Mouse (Mus musculus) forebrain, postnatal 0 days (tissue): ENCODE data around the gene Sec11a. TPM values are rescaled to one million over a fixed set of nuclear protein-coding genes. Genes with fewer than 3 reads are reported as not detected.

Source experiments
- ATAC-seq: fragments of 200-750 bp; cut with Nextera tagmentation; 2 replicates; pipeline ENCODE4 v1.8.0; 2017; ENCODE audit warnings: mild to moderate bottlenecking, moderate library complexity
- DNase-seq: peaks from one replicate; pipeline ENCODE4 v3.0.0-alpha.2; 2015
- H3K27ac ChIP-seq: fragments of 300-500 bp; sonication (generic); 2 replicates; pipeline ENCODE4 v1.5.1; 2014; ENCODE audit warnings: low read depth, mild to moderate bottlenecking, antibody characterized with exemption, low read length, moderate library complexity, mixed read lengths
- H3K27me3 ChIP-seq: fragments of 300-500 bp; sonication (generic); 2 replicates; pipeline ENCODE4 v1.6.1; 2014; ENCODE audit warnings: mild to moderate bottlenecking, low read length, mixed read lengths; ENCODE audit not compliant: insufficient read depth
- H3K36me3 ChIP-seq: fragments of 300-500 bp; sonication (generic); 2 replicates; pipeline ENCODE4 v1.6.1; 2014; ENCODE audit warnings: mild to moderate bottlenecking, moderate library complexity; ENCODE audit not compliant: insufficient read depth
- H3K4me1 ChIP-seq: fragments of 300-500 bp; sonication (generic); 2 replicates; pipeline ENCODE4 v1.6.1; 2014; ENCODE audit warnings: antibody characterized with exemption; ENCODE audit not compliant: insufficient read depth
- H3K4me2 ChIP-seq: fragments of 300-500 bp; sonication (generic); 2 replicates; pipeline ENCODE4 v1.6.1; 2014; ENCODE audit warnings: low read depth, mild to moderate bottlenecking, moderate library complexity
- H3K4me3 ChIP-seq: fragments of 300-500 bp; sonication (generic); 2 replicates; pipeline ENCODE4 v1.5.1; 2014; ENCODE audit warnings: low read depth, low read length, mixed read lengths
- H3K9ac ChIP-seq: fragments of 300-500 bp; sonication (generic); 2 replicates; pipeline ENCODE4 v1.6.1; 2014; ENCODE audit warnings: mild to moderate bottlenecking
- H3K9me3 ChIP-seq: fragments of 300-500 bp; sonication (generic); 2 replicates; pipeline ENCODE4 v1.6.1; 2016; ENCODE audit warnings: low read length
- CTCF ChIP-seq: sonication (generic); IDR thresholded peaks from 2 replicates; pipeline ENCODE4 v1.5.1; 2016; ENCODE audit warnings: antibody characterized with exemption, control low read depth, low read depth
- WGBS: fragments of 180-500 bp; shearing (Covaris S2); extraction: QIAGEN DNeasy Blood & Tissue Kit; methylation state at CpG from one replicate; pipeline ENCODE4 v1.1.7; 2014; 5-methylcytosine and 5-hydroxymethylcytosine counted together
- polyA plus RNA-seq: library from polyadenylated mRNA; unstranded; fragments of >200 nt; fragmentation: Nextera tagmentation; extraction: Ambion mirVana; gene quantifications from 2 replicates; pipeline ENCODE4 v1.2.1, GENCODE M21; 2015
- total RNA-seq: library from RNA; depleted of rRNA; stranded (reverse); fragments of >200 nt; gene quantifications from 2 replicates; pipeline ENCODE4 v1.2.3, GENCODE M21; 2014

The Sec11a gene
- total and polyA plus RNA-seq, 2 experiments from 2014 or later = 72.5 to 133 TPM

DNA sequence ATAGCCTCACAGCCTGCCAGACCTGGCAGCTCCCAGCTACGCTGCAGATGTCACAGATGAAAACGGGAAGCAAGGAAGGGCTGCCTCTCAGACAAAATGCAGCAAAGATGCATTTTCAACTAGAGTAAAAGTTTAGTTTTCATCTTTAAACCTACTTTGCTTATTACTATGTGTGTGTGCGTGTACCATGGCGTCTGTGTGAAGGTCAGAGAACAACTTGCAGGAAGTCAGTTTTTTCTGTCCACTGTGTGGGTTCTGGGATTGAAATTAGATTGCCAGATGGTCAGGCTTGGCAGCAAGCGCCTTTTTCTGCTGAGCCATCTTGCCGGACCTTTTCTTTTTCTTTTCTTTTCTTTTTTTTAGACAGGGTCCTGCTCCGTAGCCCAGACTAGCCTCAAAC lies 53.4 kb downstream of the Sec11a start:
- 70% methylated on average over 7 of the region's 7 CpGs for WGBS
- Histone ChIP-seq H3K4me1 (no peaks in the 10 kb centered on the region), H3K9me3 (no peaks in the 10 kb centered on the region), H3K36me3 (peaks cover 70% of the 10 kb centered on the region), H3K9ac (no peak overlapping the region), H3K27ac (no peak overlapping the region), H3K4me3 (no peak overlapping the region), H3K27me3 (no peaks in the 10 kb centered on the region), H3K4me2 (no peak overlapping the region)
- no peak for DNase-seq
- ATAC-seq = no peak
- no peak for TF ChIP-seq CTCF

GRCm38 (mm10) chr7:80893753-80894129 lies 53.8 kb downstream of the Sec11a start:
- TF ChIP-seq CTCF = no peak
- no peak for ATAC-seq
- Histone ChIP-seq H3K36me3 (peaks cover 70% of the 10 kb centered on the region), H3K4me3 (no peak overlapping the region), H3K9me3 (no peaks in the 10 kb centered on the region), H3K4me1 (no peaks in the 10 kb centered on the region), H3K9ac (no peak overlapping the region), H3K27ac (0 out of 2 replicates have a peak overlapping the region, but pooled peaks have one; percentile 9), H3K4me2 (no peak overlapping the region), H3K27me3 (no peaks in the 10 kb centered on the region)
- no peak for DNase-seq
- WGBS = 82% methylated on average over 6 of the region's 6 CpGs

GRCm38 (mm10) chr7:80893086-80893752 lies 54.4 kb downstream of the Sec11a start:
- Histone ChIP-seq H3K4me1 (no peaks in the 10 kb centered on the region), H3K27ac (0 out of 2 replicates have a peak overlapping the region, but pooled peaks have one; percentile 9), H3K4me3 (no peak overlapping the region), H3K9ac (no peak overlapping the region), H3K4me2 (no peak overlapping the region), H3K9me3 (no peaks in the 10 kb centered on the region), H3K36me3 (peaks cover 70% of the 10 kb centered on the region), H3K27me3 (no peaks in the 10 kb centered on the region)
- ATAC-seq (no peak), DNase-seq (no peak)
- no peak for TF ChIP-seq CTCF
- 94% methylated on average over 15 of the region's 15 CpGs for WGBS

DNA sequence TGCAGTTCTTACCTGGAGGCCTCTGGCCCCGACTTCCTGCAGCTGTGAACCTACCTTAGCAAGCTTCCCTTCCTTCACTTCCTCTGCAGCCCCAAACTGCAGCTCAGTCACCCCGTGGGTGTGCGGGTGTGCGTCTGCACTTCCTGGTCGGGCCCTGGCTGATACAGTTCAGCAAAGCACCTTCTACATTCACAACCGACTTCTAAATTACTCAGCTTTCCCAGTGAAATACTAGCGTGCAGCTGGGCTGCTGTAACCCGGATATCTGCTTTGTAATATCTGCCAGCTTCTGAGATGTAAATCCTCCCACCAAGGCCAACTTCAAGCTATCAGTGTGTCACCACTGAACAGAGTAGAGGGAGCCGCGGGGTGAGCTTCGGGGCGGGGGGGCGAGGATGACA lies 57.7 kb downstream of the Sec11a start:
- ATAC-seq (no peak), DNase-seq (no peak)
- Histone ChIP-seq H3K36me3 (peaks cover 46% of the 10 kb centered on the region), H3K4me1 (no peaks in the 10 kb centered on the region), H3K9ac (no peak overlapping the region), H3K9me3 (no peaks in the 10 kb centered on the region), H3K4me2 (no peak overlapping the region), H3K27ac (peak overlapping the region; percentile 62), H3K4me3 (no peak overlapping the region), H3K27me3 (no peaks in the 10 kb centered on the region)
- 83% methylated on average over 13 of the region's 13 CpGs for WGBS
- TF ChIP-seq CTCF = no peak

DNA sequence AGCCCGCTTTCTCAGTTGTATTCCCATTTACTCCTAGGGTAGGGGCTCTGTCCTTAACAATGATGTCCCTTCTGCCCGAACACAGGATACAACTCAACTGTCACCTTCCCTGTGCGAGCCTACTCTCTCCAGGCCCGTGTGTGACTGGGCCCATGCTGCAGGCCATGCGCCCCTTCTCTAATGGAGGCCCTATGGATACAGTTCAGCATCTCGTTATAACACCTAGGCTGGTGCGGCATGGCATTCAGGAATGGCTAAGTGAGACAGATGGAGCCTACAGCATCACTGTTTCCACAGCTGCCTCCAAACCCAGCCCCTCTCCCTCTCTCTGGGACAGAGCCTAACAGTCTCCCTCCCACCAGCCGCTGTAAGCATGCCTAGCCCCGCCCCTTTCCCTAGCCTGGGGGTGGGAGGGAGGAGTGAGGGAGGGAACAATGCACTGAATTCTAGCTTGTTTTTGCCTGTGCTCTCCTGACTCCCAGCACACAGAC lies 58.5 kb downstream of the Sec11a start:
- Histone ChIP-seq H3K9me3 (no peaks in the 10 kb centered on the region), H3K9ac (no peak overlapping the region), H3K27ac (peak overlapping the region; percentile 62), H3K4me3 (no peak overlapping the region), H3K27me3 (no peaks in the 10 kb centered on the region), H3K4me2 (no peak overlapping the region), H3K4me1 (no peaks in the 10 kb centered on the region), H3K36me3 (peaks cover 40% of the 10 kb centered on the region)
- 40% methylated on average over 9 of the region's 9 CpGs for WGBS
- TF ChIP-seq CTCF = no peak
- peak; percentile 72 for DNase-seq
- peak; percentile 81 for ATAC-seq

DNA sequence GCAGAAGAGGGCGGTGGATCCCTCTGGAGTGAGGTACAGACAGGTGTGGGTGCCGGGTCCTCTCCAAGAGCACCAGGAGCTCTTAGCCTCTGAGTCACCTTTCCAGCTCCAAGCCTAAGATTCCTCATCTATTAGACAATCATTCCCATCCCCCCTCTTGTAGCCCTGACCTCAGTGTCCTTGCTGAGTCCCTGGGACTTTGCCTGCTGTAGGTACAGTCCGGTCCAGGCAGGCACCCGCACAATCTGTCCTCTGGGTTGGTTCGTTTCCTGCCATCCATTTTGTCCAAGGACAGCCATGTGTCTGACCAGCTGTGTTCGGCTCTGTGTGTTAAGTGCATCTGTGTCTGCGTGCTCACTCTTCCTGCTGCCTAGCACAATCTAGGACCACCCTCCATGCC lies 59.0 kb downstream of the Sec11a start:
- H3K27ac ChIP-seq = peak overlapping the region; percentile 62
- ATAC-seq = peak; percentile 32
- 69% methylated on average over 7 of the region's 7 CpGs for WGBS

GRCm38 (mm10) chr7:80885666-80886065 lies 61.9 kb downstream of the Sec11a start:
- no peak overlapping the region for H3K9ac ChIP-seq
- DNase-seq (no peak), ATAC-seq (no peak)
- peak; percentile 48 for TF ChIP-seq CTCF
- H3K27ac ChIP-seq = no peak overlapping the region
- H3K9me3 ChIP-seq = no peaks in the 10 kb centered on the region
- no peak overlapping the region for H3K4me3 ChIP-seq
- H3K27me3 ChIP-seq = no peaks in the 10 kb centered on the region
- peaks cover 6% of the 10 kb centered on the region for H3K36me3 ChIP-seq
- WGBS = 9% methylated on average over 1 of the region's 1 CpGs
- H3K4me2 ChIP-seq = no peak overlapping the region
- H3K4me1 ChIP-seq = no peaks in the 10 kb centered on the region

More for the DNA sequence above, 59.0 kb downstream of the Sec11a start:
- no peaks in the 10 kb centered on the region for H3K9me3 ChIP-seq
- H3K36me3 ChIP-seq = peaks cover 35% of the 10 kb centered on the region
- TF ChIP-seq CTCF = 0 out of 2 replicates have a peak, but pooled peaks have one; percentile 1
- H3K27me3 ChIP-seq = no peaks in the 10 kb centered on the region
- H3K9ac ChIP-seq = no peak overlapping the region
- DNase-seq = peak; percentile 20
- no peak overlapping the region for H3K4me2 ChIP-seq
- H3K4me3 ChIP-seq = no peak overlapping the region
- no peaks in the 10 kb centered on the region for H3K4me1 ChIP-seq
